Mouse (Mus musculus) cerebellum, postnatal 4 days (tissue): ENCODE results near the gene Map1s.

Experiments
- DNase-seq, 2 experiments: peaks; one replicate each; pipeline ENCODE4 v3.0.0; 2022; ENCODE audit warnings: low spot score in 2 of 2, mixed read lengths in 1 of 2

The Map1s gene

GRCm38 (mm10) chr8:70941478-70941877 is 35.7 kb downstream of the Map1s start:
- no peak for DNase-seq

GRCm38 (mm10) chr8:70943187-70943586 is 37.5 kb downstream of the Map1s start:
- no peak for DNase-seq

GRCm38 (mm10) chr8:70949847-70950246 is 44.1 kb downstream of the Map1s start:
- DNase-seq: no peak

DNA sequence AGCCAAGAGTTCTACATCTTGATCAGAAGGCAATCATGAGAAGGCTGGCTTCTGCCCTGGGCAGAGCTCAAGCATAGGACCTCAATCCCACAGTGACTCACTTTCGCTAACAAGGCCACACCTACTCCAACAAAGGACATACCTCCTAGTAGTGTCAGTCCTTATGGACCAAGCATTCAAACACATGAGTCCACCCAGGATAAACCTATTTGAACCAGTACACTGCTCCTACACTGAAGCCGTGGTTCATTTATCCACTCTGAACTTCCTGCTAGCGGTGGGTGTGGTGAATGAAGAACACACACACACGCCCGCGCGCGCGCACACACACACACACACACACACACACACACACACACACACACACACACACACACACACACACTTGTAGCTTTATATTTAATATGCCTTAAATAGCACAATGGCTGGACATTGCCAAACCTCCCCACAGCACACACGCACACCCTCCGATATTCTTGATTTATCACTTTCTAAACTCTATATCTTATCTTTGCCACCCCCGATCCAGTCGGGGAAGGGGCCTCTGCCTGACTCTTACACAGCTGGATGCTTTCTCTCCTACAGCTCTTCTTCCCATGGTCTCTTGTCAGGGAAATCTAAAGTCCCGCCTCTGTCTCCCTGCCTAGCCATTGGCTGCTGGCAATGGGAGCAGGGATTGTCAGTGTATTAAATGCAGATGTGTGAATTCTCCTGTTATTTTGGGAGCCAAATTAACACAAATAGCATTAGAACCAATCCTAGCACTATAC is 55.2 kb downstream of the Map1s start:
- no peak for DNase-seq

DNA sequence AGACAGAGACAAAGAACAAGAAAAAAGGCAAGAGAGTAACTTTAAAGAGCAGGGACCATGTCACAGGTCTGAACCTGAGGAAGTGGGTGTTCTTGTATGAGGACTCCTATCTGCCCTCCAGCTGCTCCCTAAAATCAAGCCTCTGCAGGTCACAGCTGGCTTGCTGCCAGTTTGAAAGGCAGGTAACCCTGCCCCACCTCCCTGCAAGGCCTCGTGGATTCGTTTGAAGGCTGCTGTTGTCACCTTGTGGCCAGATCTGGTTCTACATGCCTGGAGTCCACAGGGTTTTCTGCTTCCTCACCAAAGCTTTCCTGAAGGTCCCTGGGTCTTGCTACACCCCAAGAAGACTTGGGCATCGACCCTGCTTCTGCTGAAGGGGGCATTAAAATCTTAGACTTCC is 58.4 kb downstream of the Map1s start:
- peak in 1 of 2 experiments; percentile 8 for DNase-seq

- no peak for DNase-seq
These were observed 59.1 kb downstream of the Map1s start for GRCm38 (mm10) chr8:70964861-70965260.
